Mouse (Mus musculus) thymus, postnatal 4 days (tissue): Measurements from ENCODE around the gene Tax1bp3.
A peak's percentile ranks its signal among the peaks of the same experiment; 100 is the strongest.

Experiments used
- DNase-seq: peaks from one replicate; pipeline ENCODE4 v3.0.0; 2021

Tax1bp3 gene

DNA sequence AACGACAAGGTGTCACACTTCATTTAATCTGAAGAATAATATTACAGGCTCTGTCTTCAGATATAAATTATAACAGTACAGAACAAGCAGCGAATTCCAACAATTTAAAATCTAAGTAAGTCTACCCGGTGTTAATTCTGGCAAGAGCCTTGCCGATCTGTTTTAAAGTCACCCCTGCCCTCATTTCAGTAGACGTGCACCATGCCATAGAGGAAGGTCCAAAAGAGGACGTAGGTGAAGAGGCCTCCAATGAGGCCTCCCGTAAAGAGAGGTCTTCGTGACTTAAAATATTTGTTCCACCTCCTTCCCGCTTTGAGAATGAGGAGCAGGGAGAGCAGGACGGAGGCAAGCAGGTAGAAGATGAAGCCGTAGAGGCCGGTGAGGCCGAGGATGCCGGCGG is 697 bp upstream of the Tax1bp3 start:
- DNase-seq = no peak

DNA sequence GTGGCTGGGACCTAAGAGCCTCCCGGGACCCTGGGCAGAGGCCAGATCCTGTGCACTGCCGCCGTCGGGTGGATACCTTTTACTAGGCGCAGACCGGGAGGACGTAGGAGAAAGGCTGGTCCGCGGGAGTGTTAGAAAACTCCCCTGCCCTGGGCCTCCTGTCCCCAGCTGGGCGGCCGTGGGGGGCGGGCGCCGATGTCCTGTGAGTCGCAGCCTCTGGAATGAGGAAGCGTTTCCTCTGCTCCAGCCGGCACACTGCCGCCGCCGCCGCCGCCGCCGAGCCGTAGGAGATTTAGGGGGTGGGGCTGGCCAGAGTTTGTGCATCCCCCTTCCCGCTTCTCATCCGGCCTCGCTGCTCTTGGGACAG is 609 bp downstream of the Tax1bp3 start:
- peak; percentile 67 for DNase-seq

DNA sequence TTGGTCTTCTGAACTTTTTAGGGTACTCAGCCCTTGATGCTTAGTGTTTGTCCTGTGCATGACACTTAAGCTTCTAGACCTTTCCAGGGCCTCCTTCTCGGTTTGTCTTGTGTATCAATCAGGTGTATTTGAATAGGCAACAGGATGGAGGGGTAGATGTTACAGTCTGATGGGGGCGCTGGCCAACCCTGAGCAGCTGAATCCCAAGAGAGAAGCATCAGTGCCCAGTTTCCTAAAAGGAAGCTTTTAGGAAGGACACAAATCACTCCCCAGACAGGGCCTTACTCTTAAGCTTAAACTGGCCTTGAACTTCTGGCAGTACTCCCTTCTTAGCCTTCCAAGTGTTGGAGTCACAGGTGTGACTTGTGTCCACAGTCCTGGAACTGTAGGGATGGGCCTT is 1.0 kb downstream of the Tax1bp3 start:
- no peak for DNase-seq

DNA sequence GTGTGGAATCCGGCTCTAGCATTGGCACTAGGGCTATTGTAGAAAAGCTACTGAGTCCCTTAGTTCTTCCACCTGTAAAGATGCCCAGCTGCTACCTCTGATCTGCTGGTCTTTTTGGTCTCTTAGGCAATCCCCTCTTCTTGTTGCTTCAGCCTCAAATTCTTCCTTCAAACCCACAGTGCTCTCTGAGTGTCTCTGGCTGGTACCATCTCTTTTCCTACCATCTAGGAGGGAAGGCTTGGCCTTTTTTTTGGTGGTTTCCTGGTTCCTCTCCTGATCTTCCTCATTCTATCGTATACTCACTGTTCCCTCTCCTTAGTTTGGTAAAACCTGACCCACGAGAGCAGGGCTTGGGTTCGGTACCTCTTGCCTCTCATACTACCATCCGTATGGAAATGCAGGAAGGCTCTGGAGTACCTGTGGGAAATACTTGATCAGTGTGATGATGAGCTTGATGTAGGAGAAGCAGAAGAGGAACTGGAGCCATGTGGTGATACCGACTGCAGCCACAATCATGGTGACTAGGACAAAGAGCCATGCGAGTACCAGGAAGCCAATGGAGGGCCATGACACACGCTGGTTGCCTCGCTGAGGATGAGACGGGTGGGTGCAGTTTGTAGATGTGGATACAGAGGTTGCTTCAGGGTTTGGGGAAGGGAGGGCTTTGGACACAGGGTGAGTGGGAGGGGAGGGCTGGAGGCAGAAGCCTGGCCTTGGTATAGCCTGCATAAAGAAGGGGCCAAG is 9.2 kb downstream of the Tax1bp3 start:
- no peak for DNase-seq

DNA sequence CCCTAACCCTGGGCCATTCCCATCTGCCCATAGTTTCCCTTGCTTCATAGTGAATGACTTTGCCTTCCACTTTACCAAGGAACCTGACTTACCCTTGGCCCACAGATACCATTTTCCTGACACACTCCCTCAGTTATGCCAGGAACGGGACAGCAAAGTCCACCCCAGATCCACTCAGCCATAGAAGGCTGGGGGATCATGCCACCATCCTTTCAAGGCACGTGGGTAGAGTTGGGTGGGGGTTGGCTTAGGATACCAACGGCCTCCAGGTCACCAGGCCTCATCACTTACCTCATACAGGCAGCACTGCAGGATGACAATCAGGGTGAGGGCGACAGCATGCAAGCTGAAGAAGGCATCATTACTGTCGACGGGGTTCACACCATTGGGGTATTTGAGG is 10.3 kb downstream of the Tax1bp3 start:
- no peak for DNase-seq

DNA sequence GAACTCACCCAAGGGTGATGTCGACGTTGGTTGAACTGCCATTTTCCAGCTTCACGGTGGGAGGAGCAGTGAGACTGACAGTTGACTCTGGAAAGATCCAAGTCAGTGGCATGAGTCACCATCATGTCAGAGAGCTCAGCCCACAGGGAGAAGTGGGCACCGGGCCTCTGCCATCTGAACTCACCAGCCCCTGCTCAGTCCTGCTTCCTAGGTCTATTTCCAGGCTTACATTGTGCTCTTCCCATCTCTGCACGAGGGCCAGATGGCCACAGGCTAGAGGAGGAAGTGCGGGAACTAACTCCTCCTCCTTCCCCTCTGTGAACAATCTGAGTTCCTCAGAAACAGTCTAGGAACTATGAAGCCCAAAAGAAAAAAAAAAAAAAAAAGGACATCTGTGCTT is 16.2 kb downstream of the Tax1bp3 start:
- no peak for DNase-seq

DNA sequence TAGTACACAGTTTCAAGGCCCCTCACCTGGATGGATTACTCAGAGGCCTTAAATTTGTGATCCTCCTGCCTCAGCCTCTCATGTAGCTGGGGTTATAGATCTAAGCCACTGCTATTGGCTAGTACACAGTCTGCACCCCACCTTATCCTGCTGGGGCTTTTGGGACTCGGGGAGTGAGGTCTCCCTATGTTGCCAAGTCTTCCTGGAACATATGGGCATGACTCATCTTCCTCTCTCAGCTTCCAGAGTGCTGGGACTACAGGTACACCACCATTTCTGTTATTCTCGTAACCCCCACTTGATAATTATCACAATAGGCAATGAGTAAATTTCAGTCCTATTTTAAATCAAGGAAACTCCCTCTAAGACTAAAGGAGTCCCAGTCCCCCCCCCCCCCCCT is 17.6 kb downstream of the Tax1bp3 start:
- no peak for DNase-seq

DNA sequence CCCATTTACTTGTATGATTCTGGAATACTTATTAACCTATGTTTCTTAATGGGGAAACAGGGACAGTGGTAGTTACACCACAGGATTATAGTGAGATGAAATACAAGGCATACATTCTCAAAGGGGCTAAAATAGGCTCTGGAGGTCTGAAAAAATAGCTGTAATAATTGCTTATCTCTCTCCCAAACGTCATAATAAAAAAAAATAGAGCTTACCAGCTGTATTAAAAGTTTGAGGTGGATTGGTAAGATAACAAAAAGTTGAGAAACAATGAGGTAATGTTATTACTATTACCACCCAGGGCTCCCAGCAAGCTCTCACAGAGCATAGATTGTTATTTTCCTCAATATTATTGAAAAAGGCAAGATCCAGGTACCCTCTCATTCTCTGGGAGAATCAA is 21.3 kb downstream of the Tax1bp3 start:
- no peak for DNase-seq

DNA sequence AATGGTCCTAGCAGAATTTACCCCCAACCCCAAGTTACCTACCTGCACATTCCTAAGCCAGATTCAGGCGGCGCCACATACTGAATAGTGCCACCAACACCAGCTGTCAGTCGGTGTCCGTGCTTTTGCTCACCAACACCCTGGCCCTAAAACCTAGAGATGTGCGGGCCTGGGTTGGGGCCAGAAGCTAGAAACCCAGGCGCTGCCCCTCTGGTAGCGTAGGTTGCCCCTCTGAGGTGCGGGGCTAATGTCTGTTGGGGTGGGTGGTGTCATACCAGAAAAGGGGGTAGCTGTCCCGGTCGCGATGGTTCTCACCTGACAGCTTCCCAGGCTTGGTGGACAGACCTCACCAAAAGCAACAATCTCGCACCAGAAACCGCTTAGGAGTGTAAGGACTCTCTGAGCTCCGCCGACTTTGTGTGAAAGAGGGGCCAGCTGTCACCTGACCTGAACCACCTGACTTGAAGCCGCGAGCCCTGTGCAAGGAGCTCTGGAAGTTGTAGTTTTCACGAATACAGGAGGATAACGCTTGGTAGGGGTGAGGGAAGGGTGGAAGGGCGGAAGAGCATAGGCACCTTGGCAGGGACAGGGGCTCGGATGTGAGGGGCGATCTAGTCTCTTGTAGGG is 21.8 kb downstream of the Tax1bp3 start, which contains the start of gene Ctns:
Ctns (minus strand) TSS at position 440 of the 627 bp plus-strand sequence.
- peak; percentile 77 for DNase-seq

DNA sequence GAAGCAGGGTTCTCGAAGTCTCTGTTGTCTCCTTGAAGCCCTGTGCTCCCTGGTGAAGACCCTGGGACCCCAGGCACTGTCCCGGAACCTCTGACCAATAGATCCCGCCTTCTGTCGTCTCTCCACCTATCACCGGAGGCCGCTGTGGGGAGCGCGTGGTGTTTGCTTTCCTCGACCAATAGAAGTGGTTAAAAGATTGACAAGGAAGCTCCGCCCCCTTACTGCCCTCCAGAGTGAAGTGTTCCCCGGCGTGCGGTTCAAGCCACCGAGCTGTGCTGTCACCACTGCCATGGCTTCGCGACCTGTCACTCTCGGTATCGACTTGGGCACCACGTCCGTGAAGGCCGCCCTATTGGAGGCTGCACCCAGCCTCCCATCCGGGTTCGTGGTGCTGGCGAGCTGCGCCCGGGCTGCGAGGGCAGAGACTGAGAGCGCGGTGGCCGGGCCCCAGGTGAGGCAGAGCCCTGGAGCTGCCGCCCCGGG is 22.4 kb downstream of the Tax1bp3 start, which contains the start of gene Shpk:
Shpk (plus strand) TSS at position 231 of the 483 bp plus-strand sequence.
- DNase-seq = peak; percentile 94

DNA sequence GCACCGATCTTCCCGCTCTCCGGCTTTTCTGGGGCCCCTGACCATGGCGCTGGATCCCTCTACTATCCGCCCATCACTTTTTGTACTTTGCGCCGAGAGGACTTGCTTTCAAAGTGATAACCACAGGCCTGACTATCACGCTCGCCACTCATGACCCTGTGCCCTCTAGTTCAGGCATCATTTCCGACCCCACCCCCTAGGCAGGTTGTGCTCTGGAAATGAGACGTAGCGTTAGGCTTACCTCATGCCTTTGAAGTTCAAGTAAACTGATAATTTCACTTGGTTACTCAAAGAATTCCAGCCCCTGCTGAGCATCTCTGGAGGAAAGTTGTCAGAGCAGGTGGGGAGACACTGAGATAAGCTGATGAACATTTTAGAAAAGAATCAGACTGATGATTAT is 23.0 kb downstream of the Tax1bp3 start:
- DNase-seq = peak; percentile 43

DNA sequence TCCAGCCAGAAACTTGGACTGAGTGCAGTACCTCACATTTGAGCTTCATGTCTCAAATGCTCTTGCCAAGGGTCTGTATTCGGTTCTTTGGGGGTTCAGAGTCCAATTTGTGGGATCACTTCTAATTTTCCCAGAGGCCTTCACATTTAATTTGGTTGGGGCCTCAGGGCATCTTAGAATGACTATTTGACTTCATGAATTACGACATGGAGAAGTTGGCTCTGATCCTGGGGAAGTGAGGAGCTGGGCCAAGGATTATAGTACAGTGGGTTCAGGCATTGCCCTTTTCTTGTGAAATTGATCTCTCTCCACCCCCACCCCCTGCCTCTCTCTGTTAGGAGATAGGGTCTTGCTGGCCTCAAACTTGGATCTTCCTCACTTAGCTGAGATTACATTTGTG is 24.1 kb downstream of the Tax1bp3 start:
- DNase-seq = no peak

DNA sequence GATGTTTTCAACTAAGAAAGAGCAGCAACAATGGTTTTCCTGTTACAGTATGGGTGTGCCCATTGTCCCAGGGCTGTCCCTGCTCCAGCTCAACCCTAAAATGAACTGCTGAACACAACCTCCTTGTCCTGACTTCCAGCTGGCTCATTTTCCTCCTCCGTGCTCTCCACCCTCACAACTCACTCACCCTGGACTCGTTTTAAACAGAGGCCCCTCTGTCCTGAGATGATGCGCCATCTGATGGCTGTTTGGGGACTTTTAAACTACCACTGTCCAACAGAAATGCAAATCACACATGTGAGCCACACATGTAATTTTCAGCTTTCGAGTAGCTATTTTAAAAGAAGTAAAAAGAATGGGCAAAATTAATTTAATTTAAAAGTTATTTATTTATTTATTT is 24.7 kb downstream of the Tax1bp3 start:
- no peak for DNase-seq

DNA sequence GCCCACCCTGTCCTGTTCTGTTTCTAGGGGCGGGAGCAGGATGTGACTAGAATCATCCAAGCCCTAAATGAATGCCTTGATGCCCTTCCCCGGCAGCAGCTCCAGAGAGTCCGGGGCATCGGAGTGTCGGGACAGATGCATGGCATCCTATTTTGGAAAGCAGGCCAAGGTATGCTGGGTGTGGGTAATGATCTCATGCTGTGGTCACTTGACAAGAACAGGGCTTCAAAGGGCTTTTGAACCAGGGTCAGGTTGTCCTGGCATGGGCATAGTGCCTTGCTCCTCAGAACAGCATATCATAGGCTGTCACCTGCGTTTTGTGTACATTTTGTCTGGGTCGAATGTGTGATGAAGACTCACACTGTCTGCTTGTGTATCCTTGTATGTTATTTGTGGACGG is 27.0 kb downstream of the Tax1bp3 start:
- DNase-seq = no peak

DNA sequence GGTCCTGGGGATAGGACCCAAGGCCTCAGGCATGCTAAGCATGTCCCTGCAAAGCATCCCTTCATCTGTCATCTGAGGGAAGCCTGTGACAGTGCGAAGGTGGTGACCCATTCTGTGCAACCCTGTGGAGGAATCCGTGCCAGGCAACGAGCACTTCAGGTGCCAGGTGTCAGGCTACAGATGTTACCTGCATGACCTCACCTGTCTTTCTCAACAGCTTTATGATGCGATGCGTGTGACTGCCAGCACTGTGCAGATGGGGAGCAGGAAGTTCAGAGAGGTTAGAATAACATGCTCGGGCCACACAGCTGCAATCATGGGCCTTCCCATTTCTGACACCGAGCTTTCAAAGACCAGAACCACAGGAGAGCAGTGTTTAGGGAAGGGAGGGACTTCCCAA is 28.3 kb downstream of the Tax1bp3 start:
- DNase-seq = no peak

DNA sequence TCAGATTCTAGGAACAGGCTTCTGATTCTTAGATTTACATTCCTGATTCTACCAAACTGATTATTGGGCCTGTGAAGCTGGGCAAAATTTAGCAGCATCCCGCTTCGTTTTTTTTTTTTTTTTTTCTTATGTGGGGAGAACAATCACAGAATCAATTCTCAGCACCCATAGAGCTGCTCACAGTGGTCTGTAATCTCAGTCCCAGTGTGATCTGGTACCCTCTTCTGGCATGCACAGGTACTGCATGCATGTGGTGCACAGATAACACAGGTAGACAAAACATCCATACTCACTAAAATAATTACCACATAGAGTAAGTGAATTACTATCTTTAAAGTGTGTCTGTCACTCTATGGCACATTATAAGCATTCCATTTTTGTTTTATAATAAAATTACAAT is 30.7 kb downstream of the Tax1bp3 start:
- peak; percentile 49 for DNase-seq

DNA sequence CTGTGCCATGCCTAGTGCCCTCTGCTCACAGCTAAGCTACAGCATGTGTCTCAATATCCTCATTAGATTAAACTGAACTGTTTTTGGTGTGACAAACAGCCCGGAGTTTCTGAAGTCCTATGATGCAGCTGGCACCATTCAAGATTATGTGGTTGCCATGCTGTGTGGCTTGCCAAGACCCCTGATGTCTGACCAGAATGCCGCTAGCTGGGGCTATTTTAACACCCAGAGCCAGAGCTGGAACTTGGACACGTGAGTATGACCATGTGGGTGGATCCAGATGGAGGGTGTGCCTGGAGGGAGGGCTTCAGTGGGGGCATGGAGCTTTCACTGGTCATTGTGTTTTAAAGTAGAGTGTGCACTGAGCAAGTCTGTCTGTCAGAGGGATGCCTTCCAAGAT is 37.1 kb downstream of the Tax1bp3 start:
- no peak for DNase-seq

DNA sequence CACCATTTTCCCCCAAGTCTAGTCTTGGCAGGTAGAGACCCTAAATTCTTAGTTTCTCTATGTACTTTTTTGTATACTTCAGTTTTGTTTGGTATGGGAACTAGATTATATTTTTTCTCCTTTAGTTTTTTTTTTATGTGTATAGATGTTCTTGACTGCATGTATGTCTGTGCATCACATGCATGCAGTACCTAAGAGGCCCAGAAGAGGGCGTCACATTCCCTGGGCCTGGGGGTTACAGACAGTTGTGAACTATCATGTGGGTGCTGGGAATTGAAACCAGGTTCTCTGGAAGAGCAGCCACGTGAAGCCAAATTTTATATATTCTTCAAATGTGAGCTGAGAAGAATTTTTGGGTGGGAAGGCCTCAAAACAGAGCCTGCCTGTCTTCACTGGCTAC is 42.8 kb downstream of the Tax1bp3 start:
- no peak for DNase-seq

DNA sequence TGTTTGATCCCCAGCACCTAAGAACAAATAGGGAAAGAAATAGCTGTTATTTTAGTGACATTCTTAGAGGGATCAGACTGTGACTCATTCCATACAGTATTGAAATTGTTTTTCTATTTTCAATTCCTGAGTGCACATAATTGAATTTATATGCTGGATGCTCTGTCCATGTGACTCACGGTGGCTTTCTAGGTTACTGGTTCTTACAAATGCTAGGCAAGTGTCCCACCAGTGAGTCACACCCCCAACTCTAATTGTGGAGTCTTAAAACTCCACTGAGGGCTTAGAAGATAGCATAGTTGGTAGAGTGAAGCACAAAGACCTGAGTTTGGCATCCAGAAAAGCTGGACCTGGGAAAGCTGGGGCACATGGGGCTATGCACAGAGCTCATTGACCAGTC is 43.8 kb downstream of the Tax1bp3 start:
- DNase-seq = no peak

DNA sequence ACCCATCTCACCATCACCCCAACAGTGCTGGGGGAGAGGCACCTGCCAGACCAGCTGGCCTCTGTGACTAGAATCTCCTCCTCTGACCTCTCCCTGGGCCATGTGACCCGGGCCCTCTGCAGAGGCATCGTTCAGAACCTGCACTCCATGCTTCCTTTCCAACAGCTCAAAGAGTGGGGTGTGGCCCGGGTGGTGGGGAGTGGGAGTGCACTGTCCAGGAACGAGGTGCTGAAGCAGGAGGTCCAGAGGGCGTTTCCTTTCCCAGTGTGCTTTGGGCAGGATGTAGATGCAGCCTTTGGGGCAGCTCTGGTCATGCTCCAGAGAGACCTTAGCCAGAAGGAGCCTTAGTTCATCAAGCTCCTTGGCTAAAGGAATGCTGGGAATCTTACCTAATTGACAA is 46.0 kb downstream of the Tax1bp3 start:
- no peak for DNase-seq

DNA sequence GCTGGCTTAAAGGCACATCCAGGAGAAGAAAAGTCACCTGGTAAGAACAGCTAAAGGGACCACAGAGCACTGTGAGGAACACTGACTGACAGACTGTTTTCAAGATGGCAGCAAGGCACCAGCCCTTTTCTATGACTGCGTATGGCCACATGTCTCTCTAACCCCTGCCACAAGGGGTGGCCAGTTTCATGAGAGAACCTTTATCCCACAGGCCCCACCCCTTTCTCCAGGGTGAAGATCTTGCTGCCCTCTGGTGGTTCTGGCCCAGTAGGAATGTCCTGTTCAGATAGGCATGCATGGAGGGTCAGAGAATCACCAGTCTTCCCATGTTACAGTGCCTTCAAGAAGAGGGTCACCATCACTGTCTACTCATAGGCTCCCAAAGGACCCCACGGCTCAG is 47.1 kb downstream of the Tax1bp3 start:
- peak; percentile 17 for DNase-seq

DNA sequence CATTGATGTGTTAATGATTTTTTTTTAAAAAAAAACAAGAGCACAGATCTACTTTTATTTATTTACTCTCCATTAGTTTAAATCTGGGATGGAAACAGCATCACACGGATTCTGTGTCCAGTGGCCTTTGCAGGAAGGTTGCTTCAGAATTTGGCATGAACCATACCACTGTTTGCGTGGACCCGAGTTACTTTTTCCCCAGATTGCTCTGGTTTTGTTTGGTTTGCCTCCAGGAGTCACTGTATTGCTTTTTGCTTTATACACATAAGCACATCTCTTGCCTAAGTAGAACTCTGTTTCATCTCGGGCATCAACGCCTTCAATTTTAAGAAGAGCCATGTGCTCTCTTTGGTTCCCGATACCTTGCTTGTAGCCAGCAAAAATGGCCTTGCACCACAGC is 49.0 kb downstream of the Tax1bp3 start:
- no peak for DNase-seq

DNA sequence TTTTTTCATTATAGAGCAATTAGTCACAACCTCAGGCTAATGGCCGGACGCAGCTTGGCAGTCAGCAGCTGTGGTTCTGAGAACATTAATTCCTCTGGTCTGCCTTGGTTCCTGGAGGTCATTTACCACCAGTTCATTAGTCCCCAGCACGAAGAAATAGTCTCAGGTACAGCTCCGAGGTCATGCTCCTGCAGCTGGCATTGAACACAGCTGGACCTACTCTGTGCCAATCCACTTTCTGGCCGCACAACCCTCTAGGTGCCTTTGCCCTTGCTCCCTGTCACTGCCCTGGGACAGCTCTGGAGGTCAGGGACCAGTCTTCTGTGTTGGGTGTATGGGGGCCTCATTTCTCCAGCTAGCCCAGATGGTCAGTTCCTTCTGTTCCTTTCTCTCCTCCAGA is 52.0 kb downstream of the Tax1bp3 start:
- DNase-seq = no peak

DNA sequence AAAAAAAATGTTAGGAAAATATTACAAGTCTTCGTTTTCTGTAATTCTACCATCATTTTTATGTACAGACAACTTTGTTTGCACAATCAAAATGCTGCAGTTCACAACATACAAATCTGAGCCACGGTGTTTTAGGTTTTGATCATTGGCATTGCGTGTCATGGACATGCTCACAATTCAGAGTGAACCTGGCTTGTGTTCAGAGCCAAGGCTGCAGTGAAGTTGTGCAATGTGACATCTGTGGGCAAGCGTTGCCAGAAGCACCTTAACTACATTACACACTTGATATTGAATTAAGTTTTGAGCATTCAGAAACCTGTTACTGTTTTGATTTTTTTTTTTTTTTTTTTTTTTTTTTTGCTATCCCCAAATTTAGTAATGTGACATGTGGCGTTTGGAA is 53.2 kb downstream of the Tax1bp3 start:
- no peak for DNase-seq

DNA sequence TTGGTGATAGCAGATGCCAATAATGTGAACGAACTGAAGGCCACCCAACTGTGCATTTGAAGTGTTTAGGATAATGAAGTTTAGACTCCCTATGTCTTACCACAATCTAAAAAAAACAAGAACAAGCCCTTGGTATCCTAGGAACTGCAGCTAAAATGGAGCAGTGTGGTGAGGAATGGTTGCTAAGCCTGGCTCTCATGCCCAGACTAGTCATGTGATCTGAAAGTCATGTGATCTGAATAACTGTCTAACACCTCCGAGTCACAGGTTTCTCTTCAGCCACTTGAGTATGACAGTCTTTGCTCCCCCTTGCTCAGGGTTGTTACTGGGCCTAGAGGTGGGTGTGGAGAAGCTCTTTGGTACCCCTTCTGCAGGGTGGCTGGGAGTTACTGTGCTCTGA is 55.6 kb downstream of the Tax1bp3 start:
- no peak for DNase-seq
